Mouse (Mus musculus): ENCODE data around the gene Ncor2. TPM values are rescaled to one million over a fixed set of nuclear protein-coding genes. Genes with fewer than 3 reads are reported as not detected.

Gene Ncor2
- total RNA-seq, 1 experiment: 19.9 TPM

DNA sequence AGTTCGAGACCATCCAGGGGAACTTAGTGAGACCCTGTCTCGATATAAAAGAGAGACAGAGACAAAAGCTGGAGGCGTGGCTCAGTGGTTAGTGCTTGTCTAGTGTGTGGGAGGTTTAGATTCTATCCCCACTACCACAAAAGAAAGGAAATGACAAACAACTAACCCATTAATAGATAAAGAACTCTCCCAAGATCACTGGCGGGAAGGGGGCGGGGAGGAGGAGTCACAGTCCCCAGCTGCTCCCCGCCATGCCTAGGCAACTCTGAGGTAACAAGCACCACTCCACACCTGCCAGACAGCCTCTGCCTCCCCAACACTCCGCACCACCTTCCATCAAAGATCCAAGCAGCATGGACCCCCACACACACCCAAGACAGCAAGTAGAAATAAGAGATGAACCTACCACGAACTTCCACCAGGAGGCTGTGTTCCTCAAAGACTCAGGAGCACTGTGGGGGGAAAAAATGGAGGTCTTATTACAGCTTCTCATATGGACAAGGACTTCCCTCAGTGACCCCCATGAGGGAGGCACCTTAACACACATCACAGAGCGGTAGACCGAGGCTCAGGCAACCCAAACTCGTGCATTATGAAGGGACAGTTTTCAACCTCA, 25.7 kb downstream of the Ncor2 start:
- Histone ChIP-seq H3K4me1 (ENCODE audit: control insufficient read depth in 2 of 2, insufficient read depth in 2 of 2, low read length in 2 of 2, poor library complexity in 1 of 2) (peaks cover 2 to 60% of the 10 kb centered on the region in 2 experiments), H3K27ac (ENCODE audit: insufficient read depth, low read depth, low read length, poor library complexity, severe bottlenecking) (no peak overlapping the region), H3K4me3 (ENCODE audit: insufficient read depth in 1 of 2, low read depth in 1 of 2, low read length in 2 of 2, poor library complexity in 1 of 2, severe bottlenecking in 1 of 2) (no peak overlapping the region), H3K36me3 (ENCODE audit: control insufficient read depth, insufficient read depth, low read length, poor library complexity, severe bottlenecking) (0 out of 2 replicates have a peak, but pooled peaks cover 3% of the 10 kb centered on the region), H3K9me3 (ENCODE audit: control insufficient read depth, insufficient read depth, low read depth, low read length) (no peaks in the 10 kb centered on the region), H3K9ac (ENCODE audit: insufficient read depth, low read depth, low read length, poor library complexity, severe bottlenecking) (no peak overlapping the region)
- in situ Hi-C loops (cut with MboI; ENCODE audit: low sequenced_read_pairs in 2 of 2, unreplicated experiment in 2 of 2): no loop called here
- no peak for DNase-seq (ENCODE audit: low read depth, low spot score)
- TF ChIP-seq ZC3H11A (IDR thresholded peaks at IDR 0.05; ENCODE audit: borderline replicate concordance, low read depth, low read length) (no peak), ZNF384 (IDR thresholded peaks at IDR 0.05; ENCODE audit: low read depth, low read length) (no peak), HCFC1 (IDR thresholded peaks at IDR 0.05; ENCODE audit: borderline replicate concordance, insufficient read depth, low read length) (no peak), CHD2 (IDR thresholded peaks at IDR 0.05; ENCODE audit: low read depth, low read length) (no peak), MAFK (IDR thresholded peaks at IDR 0.05; ENCODE audit: insufficient read depth, low read depth, low read length) (no peak)

DNA sequence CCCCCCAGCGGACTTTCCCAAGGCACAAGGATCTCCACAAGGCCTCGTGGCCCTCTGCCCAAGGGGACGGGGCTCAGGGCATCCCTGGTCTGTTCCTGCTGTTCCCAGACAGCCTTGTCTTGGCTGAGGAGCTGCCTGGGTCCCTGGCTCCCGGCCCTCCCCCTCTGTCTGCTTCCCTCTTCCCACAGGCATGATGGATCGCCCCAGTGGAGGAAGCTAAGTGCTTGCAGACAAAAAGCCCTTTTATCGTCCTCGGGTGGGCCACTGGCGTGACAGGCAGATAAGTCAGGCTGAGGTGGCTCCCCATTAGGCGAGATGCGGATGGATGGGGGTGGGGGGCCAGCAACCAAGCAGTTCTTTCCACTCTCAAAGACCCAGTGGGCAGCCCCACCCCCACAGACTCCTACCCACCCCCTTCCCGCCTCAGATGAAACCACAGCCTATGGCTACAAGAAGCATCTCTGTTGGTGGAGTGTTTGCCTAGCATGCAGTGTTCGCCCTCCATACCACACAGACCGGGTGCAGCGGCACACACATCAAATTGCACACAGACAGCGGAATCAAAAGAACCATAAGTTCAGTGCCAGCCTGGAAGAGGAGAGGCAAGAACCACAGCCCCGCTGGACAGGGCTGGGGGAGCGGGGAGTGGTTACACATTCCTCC, 27.0 kb downstream of the Ncor2 start:
- Histone ChIP-seq H3K36me3 (ENCODE audit: control insufficient read depth, insufficient read depth, low read length, poor library complexity, severe bottlenecking) (0 out of 2 replicates have a peak, but pooled peaks cover 3% of the 10 kb centered on the region), H3K9me3 (ENCODE audit: control insufficient read depth, insufficient read depth, low read depth, low read length) (no peaks in the 10 kb centered on the region), H3K9ac (ENCODE audit: insufficient read depth, low read depth, low read length, poor library complexity, severe bottlenecking) (no peak overlapping the region), H3K4me1 (ENCODE audit: control insufficient read depth in 2 of 2, insufficient read depth in 2 of 2, low read length in 2 of 2, poor library complexity in 1 of 2) (peaks cover 2 to 49% of the 10 kb centered on the region in 2 experiments), H3K27ac (ENCODE audit: insufficient read depth, low read depth, low read length, poor library complexity, severe bottlenecking) (no peak overlapping the region), H3K4me3 (ENCODE audit: insufficient read depth in 1 of 2, low read depth in 1 of 2, low read length in 2 of 2, poor library complexity in 1 of 2, severe bottlenecking in 1 of 2) (no peak overlapping the region)
- no peak for DNase-seq (ENCODE audit: low read depth, low spot score)
- in situ Hi-C loops (cut with MboI; ENCODE audit: low sequenced_read_pairs in 2 of 2, unreplicated experiment in 2 of 2): no loop called here
- TF ChIP-seq ZC3H11A (IDR thresholded peaks at IDR 0.05; ENCODE audit: borderline replicate concordance, low read depth, low read length) (no peak), CHD2 (IDR thresholded peaks at IDR 0.05; ENCODE audit: low read depth, low read length) (no peak), ZNF384 (IDR thresholded peaks at IDR 0.05; ENCODE audit: low read depth, low read length) (no peak), MAFK (IDR thresholded peaks at IDR 0.05; ENCODE audit: insufficient read depth, low read depth, low read length) (no peak), HCFC1 (IDR thresholded peaks at IDR 0.05; ENCODE audit: borderline replicate concordance, insufficient read depth, low read length) (no peak)

DNA sequence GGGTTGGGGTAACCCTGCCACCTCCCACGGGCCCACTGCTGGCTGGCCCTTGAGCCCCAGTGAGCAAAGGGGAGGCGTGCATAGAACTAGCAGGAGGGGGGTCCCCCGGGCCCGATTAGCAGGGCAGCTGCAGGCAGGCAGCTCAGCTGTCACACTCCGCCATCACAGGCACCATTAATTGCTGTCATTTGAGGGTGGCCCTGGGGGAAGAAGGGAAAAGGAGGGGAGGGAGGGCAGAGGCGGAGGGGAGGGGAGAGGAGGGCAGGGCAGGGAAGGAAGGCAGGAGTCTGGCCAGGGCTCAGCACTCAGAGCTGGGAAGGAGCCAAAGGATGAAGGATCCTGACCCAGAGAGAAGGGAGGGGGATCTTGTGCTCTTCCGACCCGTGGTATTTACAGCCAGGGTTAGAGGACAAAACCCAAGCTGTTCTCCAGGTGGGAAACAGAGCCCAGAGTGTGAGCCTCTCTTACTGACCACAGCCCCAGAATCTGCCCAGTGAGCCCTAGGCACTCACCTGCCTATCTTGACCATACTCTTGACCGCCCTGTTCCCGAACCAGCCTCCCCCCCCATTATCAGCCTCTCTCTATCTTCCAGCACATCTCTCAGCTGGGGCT, 28.0 kb downstream of the Ncor2 start:
- no peak overlapping the region for H3K4me3 ChIP-seq (ENCODE audit: insufficient read depth in 1 of 2, low read depth in 1 of 2, low read length in 2 of 2, poor library complexity in 1 of 2, severe bottlenecking in 1 of 2)
- 0 out of 2 replicates have a peak, but pooled peaks cover 3% of the 10 kb centered on the region for H3K36me3 ChIP-seq (ENCODE audit: control insufficient read depth, insufficient read depth, low read length, poor library complexity, severe bottlenecking)
- TF ChIP-seq HCFC1 (IDR thresholded peaks at IDR 0.05; ENCODE audit: borderline replicate concordance, insufficient read depth, low read length): no peak
- no peak for TF ChIP-seq ZNF384 (IDR thresholded peaks at IDR 0.05; ENCODE audit: low read depth, low read length)
- no peak for TF ChIP-seq ZC3H11A (IDR thresholded peaks at IDR 0.05; ENCODE audit: borderline replicate concordance, low read depth, low read length)
- TF ChIP-seq MAFK (IDR thresholded peaks at IDR 0.05; ENCODE audit: insufficient read depth, low read depth, low read length): no peak
- TF ChIP-seq CHD2 (IDR thresholded peaks at IDR 0.05; ENCODE audit: low read depth, low read length): no peak
- no peak overlapping the region for H3K9ac ChIP-seq (ENCODE audit: insufficient read depth, low read depth, low read length, poor library complexity, severe bottlenecking)
- in situ Hi-C loops (cut with MboI; ENCODE audit: low sequenced_read_pairs in 2 of 2, unreplicated experiment in 2 of 2): no loop called here
- peaks cover 2 to 43% of the 10 kb centered on the region in 2 experiments for H3K4me1 ChIP-seq (ENCODE audit: control insufficient read depth in 2 of 2, insufficient read depth in 2 of 2, low read length in 2 of 2, poor library complexity in 1 of 2)
- no peak for DNase-seq (ENCODE audit: low read depth, low spot score)
- no peak overlapping the region for H3K27ac ChIP-seq (ENCODE audit: insufficient read depth, low read depth, low read length, poor library complexity, severe bottlenecking)
- H3K9me3 ChIP-seq (ENCODE audit: control insufficient read depth, insufficient read depth, low read depth, low read length): no peaks in the 10 kb centered on the region

DNA sequence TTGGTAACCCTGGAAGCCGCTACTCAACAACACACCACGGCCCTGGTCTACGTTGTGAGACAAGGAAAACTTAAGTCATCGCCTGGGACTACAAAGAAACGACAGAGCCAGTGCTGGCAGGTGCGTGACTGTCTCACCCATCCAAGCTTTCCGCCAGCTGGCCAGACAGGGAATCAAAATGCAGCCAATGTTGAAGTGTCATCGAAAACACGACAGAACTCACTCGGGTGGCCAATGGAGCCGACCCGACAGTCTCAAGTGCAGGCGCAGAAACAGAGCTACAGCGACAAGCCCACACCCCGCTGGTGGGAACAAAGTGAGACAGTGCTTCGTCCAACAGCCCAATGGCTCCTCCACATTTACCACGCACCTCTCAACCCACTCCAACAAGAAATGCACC, 29.9 kb downstream of the Ncor2 start:
- in situ Hi-C loops (cut with MboI; ENCODE audit: low sequenced_read_pairs in 2 of 2, unreplicated experiment in 2 of 2): no loop called here
- H3K4me3 ChIP-seq (ENCODE audit: insufficient read depth in 1 of 2, low read depth in 1 of 2, low read length in 2 of 2, poor library complexity in 1 of 2, severe bottlenecking in 1 of 2): no peak overlapping the region
- no peak for DNase-seq (ENCODE audit: low read depth, low spot score)
- no peaks in the 10 kb centered on the region for H3K9me3 ChIP-seq (ENCODE audit: control insufficient read depth, insufficient read depth, low read depth, low read length)
- H3K27ac ChIP-seq (ENCODE audit: insufficient read depth, low read depth, low read length, poor library complexity, severe bottlenecking): no peak overlapping the region
- no peak for TF ChIP-seq ZNF384 (IDR thresholded peaks at IDR 0.05; ENCODE audit: low read depth, low read length)
- no peak for TF ChIP-seq MAFK (IDR thresholded peaks at IDR 0.05; ENCODE audit: insufficient read depth, low read depth, low read length)
- no peak for TF ChIP-seq ZC3H11A (IDR thresholded peaks at IDR 0.05; ENCODE audit: borderline replicate concordance, low read depth, low read length)
- TF ChIP-seq CHD2 (IDR thresholded peaks at IDR 0.05; ENCODE audit: low read depth, low read length): no peak
- TF ChIP-seq HCFC1 (IDR thresholded peaks at IDR 0.05; ENCODE audit: borderline replicate concordance, insufficient read depth, low read length): no peak
- peaks cover 2 to 33% of the 10 kb centered on the region in 2 experiments for H3K4me1 ChIP-seq (ENCODE audit: control insufficient read depth in 2 of 2, insufficient read depth in 2 of 2, low read length in 2 of 2, poor library complexity in 1 of 2)
- H3K36me3 ChIP-seq (ENCODE audit: control insufficient read depth, insufficient read depth, low read length, poor library complexity, severe bottlenecking): 0 out of 2 replicates have a peak, but pooled peaks cover 3% of the 10 kb centered on the region
- H3K9ac ChIP-seq (ENCODE audit: insufficient read depth, low read depth, low read length, poor library complexity, severe bottlenecking): no peak overlapping the region
